Mouse (Mus musculus) CH12.LX (cell line): ENCODE measurements around the gene Ube2e1. TPM values are rescaled to one million over a fixed set of nuclear protein-coding genes. Genes with fewer than 3 reads are reported as not detected.

Experiments used
- DNase-seq: peaks from one replicate; pipeline ENCODE4 v3.0.0-alpha.2; 2013; ENCODE audit errors: extremely low read depth
- H3K27ac ChIP-seq: 2 replicates; pipeline ENCODE4 v1.5.1; 2012; ENCODE audit warnings: low read depth, mild to moderate bottlenecking, control low read depth, moderate library complexity; ENCODE audit not compliant: insufficient read depth
- H3K27me3 ChIP-seq: replicated peaks from 2 replicates; pipeline ENCODE3; 2012; ENCODE audit warnings: inconsistent platforms
- H3K36me3 ChIP-seq, 2 experiments: replicated peaks in 1 of 2; 2 replicates each; pipeline versions ENCODE3 to v1.6.1; 2012; ENCODE audit warnings: inconsistent platforms in 1 of 2, low read length in 1 of 2, mild to moderate bottlenecking in 1 of 2, mixed read lengths in 1 of 2, moderate library complexity in 1 of 2; ENCODE audit not compliant: control insufficient read depth in 1 of 2, insufficient read depth in 1 of 2
- H3K4me1 ChIP-seq, 2 experiments: 2 replicates each; pipeline ENCODE4 v1.6.1; 2012; ENCODE audit warnings: inconsistent platforms in 1 of 2, moderate library complexity in 1 of 2; ENCODE audit not compliant: insufficient read depth in 2 of 2, control insufficient read depth in 1 of 2
- H3K4me2 ChIP-seq: 2 replicates; pipeline ENCODE4 v1.6.1; 2012; ENCODE audit warnings: low read depth, mild to moderate bottlenecking, control low read depth; ENCODE audit not compliant: poor library complexity, insufficient read depth, severe bottlenecking
- H3K4me3 ChIP-seq, 3 experiments: fragments of 150-350 bp in 1 of 3; sonication (generic) in 1 of 3; replicated peaks in 1 of 3; 2 replicates each; pipeline versions ENCODE3 to v1.5.1; 2011 to 2012; ENCODE audit warnings: low read depth in 2 of 3, low read length in 2 of 3, mild to moderate bottlenecking in 2 of 3, moderate library complexity in 2 of 3, control low read depth in 1 of 3, improper control_type of control experiment in 1 of 3, inconsistent platforms in 1 of 3, mixed read lengths in 1 of 3; ENCODE audit not compliant: poor library complexity in 1 of 3
- H3K79me2 ChIP-seq: replicated peaks from 2 replicates; pipeline ENCODE4 v1.6.1; 2012; ENCODE audit warnings: mild to moderate bottlenecking, moderate library complexity; ENCODE audit not compliant: control insufficient read depth, poor library complexity, insufficient read depth, severe bottlenecking; ENCODE audit errors: extremely low read depth
- H3K9ac ChIP-seq: 2 replicates; pipeline ENCODE4 v1.6.1; 2012; ENCODE audit warnings: low read depth, mild to moderate bottlenecking, control low read depth, moderate library complexity; ENCODE audit not compliant: insufficient read depth
- H3K9me3 ChIP-seq: replicated peaks from 2 replicates; pipeline ENCODE3; 2012; ENCODE audit warnings: low read length, inconsistent platforms, mixed read lengths
- BHLHE40 ChIP-seq: IDR thresholded peaks from 2 replicates; pipeline ENCODE4 v1.6.1; 2011; ENCODE audit warnings: mild to moderate bottlenecking, low read depth, low read length, improper control_type of control experiment
- CHD1 ChIP-seq: IDR thresholded peaks from 2 replicates; pipeline ENCODE4 v1.6.1; 2012; ENCODE audit warnings: low read depth, low read length, improper control_type of control experiment, inconsistent platforms
- CHD2 ChIP-seq: IDR thresholded peaks from 2 replicates; pipeline ENCODE4 v1.6.1; 2011; ENCODE audit warnings: low read length, improper control_type of control experiment
- CTCF ChIP-seq, 2 experiments: IDR thresholded peaks in 1 of 2; conservative IDR thresholded peaks in 1 of 2; 2 replicates each; pipeline ENCODE4 v1.5.1; 2011 to 2012; ENCODE audit warnings: low read depth in 2 of 2, low read length in 2 of 2, improper control_type of control experiment in 1 of 2, inconsistent platforms in 1 of 2, mild to moderate bottlenecking in 1 of 2, moderate library complexity in 1 of 2
- E2F4 ChIP-seq: IDR thresholded peaks from 2 replicates; pipeline ENCODE4 v1.6.1; 2011; ENCODE audit warnings: low read depth, low read length, improper control_type of control experiment; ENCODE audit not compliant: insufficient replicate concordance
- EP300 ChIP-seq: IDR thresholded peaks from 2 replicates; pipeline ENCODE4 v1.6.1; 2011; ENCODE audit warnings: low read length, improper control_type of control experiment
- ETS1 ChIP-seq: conservative IDR thresholded peaks from 2 replicates; pipeline ENCODE4 v1.6.1; 2012; ENCODE audit warnings: low read depth, mild to moderate bottlenecking, inconsistent platforms, low read length, improper control_type of control experiment, moderate library complexity
- GABPA ChIP-seq: IDR thresholded peaks from 2 replicates; pipeline ENCODE4 v1.6.1; 2012; ENCODE audit warnings: low read depth, low read length, improper control_type of control experiment, inconsistent platforms; ENCODE audit not compliant: insufficient replicate concordance
- KAT2A ChIP-seq: IDR thresholded peaks from 2 replicates; pipeline ENCODE4 v1.6.1; 2012; ENCODE audit warnings: low read length, improper control_type of control experiment, inconsistent platforms; ENCODE audit not compliant: insufficient replicate concordance
- MAFK ChIP-seq: IDR thresholded peaks from 2 replicates; pipeline ENCODE4 v1.6.1; 2011; ENCODE audit warnings: low read length, improper control_type of control experiment; ENCODE audit not compliant: insufficient replicate concordance
- MAX ChIP-seq: IDR thresholded peaks from 2 replicates; pipeline ENCODE4 v1.6.1; 2011; ENCODE audit warnings: low read length, improper control_type of control experiment
- MEF2A ChIP-seq: IDR thresholded peaks from 2 replicates; pipeline ENCODE4 v1.6.1; 2014; ENCODE audit warnings: low read depth, mild to moderate bottlenecking, inconsistent platforms, low read length, improper control_type of control experiment, borderline replicate concordance
- MXI1 ChIP-seq: IDR thresholded peaks from 2 replicates; pipeline ENCODE4 v1.6.1; 2011; ENCODE audit warnings: mild to moderate bottlenecking, low read depth, low read length, improper control_type of control experiment
- MYC ChIP-seq: IDR thresholded peaks from 2 replicates; pipeline ENCODE4 v1.6.1; 2011; ENCODE audit warnings: low read depth, mild to moderate bottlenecking, improper control_type of control experiment, low read length
- NELFE ChIP-seq: IDR thresholded peaks from 2 replicates; pipeline ENCODE4 v1.6.1; 2011; ENCODE audit warnings: low read depth, low read length, improper control_type of control experiment
- PAX5 ChIP-seq: IDR thresholded peaks from 2 replicates; pipeline ENCODE4 v1.6.1; 2012; ENCODE audit warnings: low read length, inconsistent platforms, mixed read lengths
- POLR2A ChIP-seq: IDR thresholded peaks from 2 replicates; pipeline ENCODE4 v1.6.1; 2011; ENCODE audit warnings: low read depth, mild to moderate bottlenecking, improper control_type of control experiment, low read length
- POLR2AphosphoS2 ChIP-seq: IDR thresholded peaks from 2 replicates; pipeline ENCODE4 v1.6.1; 2011; ENCODE audit warnings: low read depth, low read length, improper control_type of control experiment
- RAD21 ChIP-seq: IDR thresholded peaks from 2 replicates; pipeline ENCODE4 v1.6.1; 2011; ENCODE audit warnings: low read depth, mild to moderate bottlenecking, low read length, improper control_type of control experiment, moderate library complexity
- RCOR1 ChIP-seq: conservative IDR thresholded peaks from 2 replicates; pipeline ENCODE4 v1.6.1; 2012; ENCODE audit warnings: low read depth, mild to moderate bottlenecking, inconsistent platforms, low read length, improper control_type of control experiment
- SIN3A ChIP-seq: IDR thresholded peaks from 2 replicates; pipeline ENCODE4 v1.6.1; 2012; ENCODE audit warnings: low read length, improper control_type of control experiment, inconsistent platforms
- SMC3 ChIP-seq: IDR thresholded peaks from 2 replicates; pipeline ENCODE4 v1.6.1; 2011; ENCODE audit warnings: low read depth, low read length, improper control_type of control experiment
- TBP ChIP-seq: conservative IDR thresholded peaks from 2 replicates; pipeline ENCODE4 v1.6.1; 2011; ENCODE audit warnings: low read depth, low read length, improper control_type of control experiment
- USF1 ChIP-seq: IDR thresholded peaks from 2 replicates; pipeline ENCODE4 v1.6.1; 2014; ENCODE audit warnings: low read depth, mild to moderate bottlenecking, inconsistent platforms, low read length, improper control_type of control experiment
- USF2 ChIP-seq: conservative IDR thresholded peaks from 2 replicates; pipeline ENCODE4 v1.6.1; 2011; ENCODE audit warnings: low read depth, low read length, improper control_type of control experiment
- ZKSCAN1 ChIP-seq: IDR thresholded peaks from 2 replicates; pipeline ENCODE4 v1.6.1; 2012; ENCODE audit warnings: low read depth, inconsistent platforms, low read length, improper control_type of control experiment, borderline replicate concordance
- dilution Hi-C: fragments of 300-500 bp; cut with MboI; formaldehyde crosslinking; loops from 2 replicates; pipeline ENCODE4 v1.14.3; 2020; ENCODE audit warnings: low sequenced_read_pairs; ENCODE audit not compliant: extremely low pct_unique_long_range_greater_than_20kb, extremely low pct_ligation_motif_present
- in situ Hi-C: fragments of 300-500 bp; cut with MboI; formaldehyde crosslinking; loops from 3 replicates; pipeline ENCODE4 v1.14.3; 2019; ENCODE audit warnings: low sequenced_read_pairs, low pct_ligation_motif_present, low pct_unique_long_range_greater_than_20kb, mixed read lengths
- polyA plus RNA-seq: library from polyadenylated mRNA; unstranded; fragments of >175 nt; gene quantifications from 2 replicates; pipeline ENCODE4 v1.2.1, GENCODE M21; 2012; ENCODE audit warnings: low read depth; ENCODE audit not compliant: insufficient read length
- total RNA-seq, 2 experiments: library from RNA; depleted of rRNA; stranded (reverse); fragments of 300-350 nt in 1 of 2; fragments of >200 nt in 1 of 2; gene quantifications; 2 replicates each; pipeline ENCODE4 v1.2.3; 2012 to 2014

The Ube2e1 gene
- total and polyA plus RNA-seq, 3 experiments: 28.1 to 202 (median 183) TPM

GRCm38 (mm10) chr14:18301591-18301990, 30.1 kb downstream of the Ube2e1 start:
- peaks cover 6 to 43% of the 10 kb centered on the region in 2 experiments for H3K36me3 ChIP-seq
- 0 out of 2 replicates have a peak, but pooled peaks cover 3% of the 10 kb centered on the region for H3K79me2 ChIP-seq
- TF ChIP-seq ETS1 (no peak), RAD21 (no peak), CHD2 (no peak), MAX (no peak), NELFE (no peak)
- TF ChIP-seq, all 38 proteins: peak for 0
- Histone ChIP-seq H3K4me2 (no peak overlapping the region), H3K9me3 (no peaks in the 10 kb centered on the region), H3K27me3 (no peaks in the 10 kb centered on the region), H3K4me3 (no peak overlapping the region), H3K4me1 (peaks cover 3 to 65% of the 10 kb centered on the region in 2 experiments), H3K9ac (no peak overlapping the region), H3K27ac (no peak overlapping the region)
- DNase-seq: peak; percentile 35
- dilution Hi-C loops: no loop called here
- in situ Hi-C loops: no loop called here

GRCm38 (mm10) chr14:18300676-18301075, 31.0 kb downstream of the Ube2e1 start:
- no peak for DNase-seq
- no peaks in the 10 kb centered on the region for H3K9me3 ChIP-seq
- no peaks in the 10 kb centered on the region for H3K27me3 ChIP-seq
- H3K36me3 ChIP-seq: peaks cover 3 to 34% of the 10 kb centered on the region in 2 experiments
- in situ Hi-C loops: no loop called here
- peaks cover 3 to 67% of the 10 kb centered on the region in 2 experiments for H3K4me1 ChIP-seq
- no peak overlapping the region for H3K4me3 ChIP-seq
- no peak overlapping the region for H3K4me2 ChIP-seq
- no peak overlapping the region for H3K9ac ChIP-seq
- H3K79me2 ChIP-seq: 0 out of 2 replicates have a peak, but pooled peaks cover 3% of the 10 kb centered on the region
- dilution Hi-C loops: no loop called here
- H3K27ac ChIP-seq: no peak overlapping the region
- no peak for TF ChIP-seq USF2
- no peak for TF ChIP-seq PAX5
- no peak for TF ChIP-seq MEF2A
- TF ChIP-seq E2F4: no peak
- TF ChIP-seq SMC3: peak; percentile 63
- TF ChIP-seq POLR2A: no peak
- no peak for TF ChIP-seq EP300
- TF ChIP-seq CTCF (conservative IDR thresholded peaks at IDR 0.05 in 1 of 2, IDR thresholded peaks at IDR 0.05 in 1 of 2; ENCODE audit: low read depth in 2 of 2, low read length in 2 of 2): peak; percentile 17 to 69; a peak in 2 of 4 replicates
- TF ChIP-seq CHD1: no peak
- TF ChIP-seq RAD21: peak; percentile 67
- no peak for TF ChIP-seq MAFK

GRCm38 (mm10) chr14:18298874-18299273, 32.8 kb downstream of the Ube2e1 start:
- peaks cover 8% of the 10 kb centered on the region; the same call in 1 of the 2 replicates for H3K79me2 ChIP-seq
- TF ChIP-seq MYC (no peak), GABPA (no peak), KAT2A (no peak), CTCF (conservative IDR thresholded peaks at IDR 0.05 in 1 of 2, IDR thresholded peaks at IDR 0.05 in 1 of 2; ENCODE audit: low read depth in 2 of 2, low read length in 2 of 2) (no peak), POLR2AphosphoS2 (no peak), MXI1 (no peak), USF2 (no peak), POLR2A (no peak), SMC3 (no peak), MAFK (no peak), RCOR1 (no peak), TBP (no peak), EP300 (no peak), NELFE (no peak), USF1 (no peak), PAX5 (no peak), BHLHE40 (no peak), ZKSCAN1 (no peak), SIN3A (no peak)
- TF ChIP-seq, all 38 proteins: peak for 0
- no peak overlapping the region for H3K4me3 ChIP-seq
- in situ Hi-C loops (no loop called here), dilution Hi-C loops (no loop called here)
- H3K9ac ChIP-seq: no peak overlapping the region
- H3K4me1 ChIP-seq: peaks cover 0 to 65% of the 10 kb centered on the region in 2 experiments; a peak in 2 of 4 replicates
- no peaks in the 10 kb centered on the region for H3K9me3 ChIP-seq
- H3K36me3 ChIP-seq: peaks cover 3 to 31% of the 10 kb centered on the region in 2 experiments
- H3K27ac ChIP-seq: no peak overlapping the region; the same call in 1 of the 2 replicates
- no peak for DNase-seq
- H3K27me3 ChIP-seq: no peaks in the 10 kb centered on the region
- H3K4me2 ChIP-seq: no peak overlapping the region
